Mouse (Mus musculus): ENCODE data around the gene Ttll11.

The Ttll11 gene

DNA sequence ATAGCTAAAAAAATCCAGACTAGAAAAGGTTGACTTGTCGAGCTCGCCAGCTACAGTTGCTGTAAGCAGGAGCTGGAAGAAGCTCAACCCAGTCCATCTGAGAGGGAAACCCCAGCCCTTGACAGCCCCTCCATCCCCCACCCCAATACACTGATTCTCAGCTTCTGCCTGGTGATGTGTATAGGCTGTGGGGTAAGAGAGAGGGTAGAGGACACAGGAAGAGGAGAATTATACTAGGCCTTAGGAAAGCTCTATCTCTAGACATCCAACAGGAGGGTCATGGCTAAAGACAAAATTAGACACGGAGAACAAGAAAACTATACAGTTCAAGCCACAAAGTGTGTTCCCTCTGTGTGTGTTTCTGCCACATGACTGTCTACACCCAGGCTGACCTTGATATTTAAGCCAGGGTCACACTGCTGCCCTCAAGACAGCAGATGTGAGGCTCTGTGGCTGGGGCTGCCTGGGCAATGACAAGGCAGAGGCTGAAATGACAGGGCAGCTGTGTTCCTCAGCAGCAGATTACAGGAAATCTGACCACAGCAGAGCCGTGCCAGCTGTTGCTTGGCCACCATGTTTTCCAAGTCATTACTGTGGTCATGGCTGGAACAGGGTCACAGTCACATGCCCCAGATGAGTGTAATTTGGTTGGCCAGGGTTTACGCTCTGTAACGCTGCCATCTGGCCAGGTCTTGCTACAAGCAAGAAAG lies 81.1 kb downstream of the Ttll11 start:
- peak; percentile 59 for DNase-seq

- no peak for DNase-seq
Observed at GRCm38 (mm10) chr2:35897125-35897524, 82.6 kb downstream of the Ttll11 start.

DNA sequence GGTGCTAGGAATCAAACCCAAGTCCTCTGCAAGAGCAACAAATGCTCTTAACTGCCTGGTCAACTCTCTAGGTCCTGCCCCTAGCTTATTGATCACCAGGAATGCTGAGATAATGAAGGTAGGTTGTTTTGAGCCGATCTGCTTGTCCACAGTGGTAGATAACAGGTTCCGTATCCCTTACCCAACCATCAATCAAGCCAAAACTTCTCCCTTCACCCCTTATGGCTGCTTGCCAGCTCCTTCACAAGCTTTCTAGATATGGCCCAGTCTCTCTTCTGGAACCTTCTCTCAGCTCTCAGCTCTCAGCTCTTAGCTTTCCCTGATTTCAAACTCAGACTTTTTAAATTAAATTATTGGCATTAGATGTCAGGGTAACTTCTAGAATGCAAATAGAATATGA lies 85.2 kb downstream of the Ttll11 start:
- no peak for DNase-seq

GRCm38 (mm10) chr2:35890635-35891034 lies 89.1 kb downstream of the Ttll11 start:
- DNase-seq: no peak

DNA sequence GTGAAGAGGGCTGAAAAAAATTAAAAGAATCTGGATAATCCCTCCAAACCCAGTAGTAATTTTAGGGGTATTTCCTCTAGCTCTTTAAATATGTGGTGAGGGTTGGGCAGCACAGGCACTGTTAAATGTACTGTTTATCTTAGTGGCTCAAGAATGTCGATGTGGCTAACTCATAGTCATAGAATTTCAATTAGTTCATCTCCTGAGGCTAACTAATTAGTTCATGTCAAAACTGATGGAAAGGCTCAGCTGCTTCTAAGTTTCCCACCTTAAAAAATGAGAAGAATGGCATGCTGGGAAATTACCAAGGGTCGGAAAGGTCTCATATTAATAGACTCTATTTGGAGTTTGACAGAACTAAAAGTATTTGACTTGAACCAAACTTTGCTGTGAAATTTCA lies 89.9 kb downstream of the Ttll11 start:
- DNase-seq: no peak

DNA sequence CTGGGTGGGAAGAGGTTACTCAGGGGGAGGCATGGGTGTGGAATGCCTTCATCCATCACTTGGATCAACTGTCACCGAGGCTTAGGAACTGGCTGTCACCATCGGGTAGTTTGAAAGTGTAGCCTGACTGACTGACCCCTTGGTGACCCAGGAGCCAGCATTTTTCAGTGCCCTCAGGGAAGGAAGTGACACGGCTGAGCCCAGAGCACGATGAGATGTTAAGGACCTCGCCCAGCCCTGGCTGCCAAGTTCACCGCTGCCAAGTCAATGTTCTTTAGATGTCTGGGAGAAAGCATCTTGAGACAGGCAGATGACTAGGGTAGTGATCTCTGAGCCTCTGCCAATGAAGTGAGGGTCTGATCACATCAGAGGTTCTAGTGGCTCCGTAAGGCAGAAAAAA lies 95.4 kb downstream of the Ttll11 start:
- peak; percentile 67 for DNase-seq

DNA sequence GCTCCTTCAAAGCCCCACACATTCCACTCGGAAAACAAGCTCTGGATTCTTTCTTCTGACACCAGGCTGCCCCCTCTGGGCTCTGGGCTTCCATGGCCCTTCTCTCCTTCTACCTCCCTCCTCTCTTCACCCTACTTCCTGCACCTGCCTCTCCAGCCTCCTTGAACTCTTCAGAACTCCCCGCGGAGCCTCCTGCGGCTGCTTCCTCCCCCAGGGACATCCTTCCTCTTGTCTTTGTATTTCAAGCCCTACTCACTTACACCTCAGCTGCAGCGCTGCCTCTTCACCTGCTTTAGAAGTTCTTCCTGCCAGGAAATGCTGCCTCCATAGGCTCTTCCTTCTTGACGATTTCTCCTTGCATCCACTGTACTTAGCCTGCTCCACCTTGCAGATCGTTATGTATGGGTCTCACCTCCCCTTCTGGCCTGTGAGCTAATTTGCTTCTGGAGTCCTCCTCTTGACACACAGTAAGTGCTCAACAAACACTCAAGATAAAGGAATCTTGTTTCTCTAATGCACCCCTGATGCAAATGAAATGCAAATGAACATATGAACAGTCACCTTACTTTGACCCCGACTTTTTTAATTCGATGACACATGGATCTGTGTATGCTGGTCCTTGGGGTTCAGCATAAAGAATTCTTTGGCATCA lies 97.3 kb downstream of the Ttll11 start:
- no peak for DNase-seq

GRCm38 (mm10) chr2:35881896-35882295 lies 97.8 kb downstream of the Ttll11 start:
- DNase-seq: no peak

- DNase-seq: no peak
Observed at GRCm38 (mm10) chr2:35880362-35880761, 99.4 kb downstream of the Ttll11 start.

DNA sequence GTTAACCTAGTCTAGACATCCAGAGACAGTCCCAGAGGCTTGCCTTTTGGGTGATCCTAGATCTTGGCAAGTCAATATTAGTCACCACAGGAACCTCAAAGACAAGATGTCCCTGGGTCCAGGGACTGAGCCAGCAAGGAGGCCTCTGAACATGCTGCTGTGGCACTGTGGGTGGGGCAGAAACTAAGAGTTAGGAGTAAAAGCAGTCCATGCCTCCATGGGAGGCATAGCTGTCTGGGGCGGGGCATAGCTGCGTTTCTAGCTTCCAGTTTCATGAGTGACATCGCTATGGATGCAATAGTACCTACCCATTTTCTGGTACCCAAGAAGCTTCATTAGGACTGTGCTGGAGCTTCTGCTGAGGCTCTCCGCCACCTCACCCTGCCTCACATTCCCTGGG lies 99.8 kb downstream of the Ttll11 start:
- DNase-seq: no peak

GRCm38 (mm10) chr2:35878506-35878905 lies 101.2 kb downstream of the Ttll11 start:
- DNase-seq: no peak

- no peak for DNase-seq
Observed at GRCm38 (mm10) chr2:35875572-35875971, 104.1 kb downstream of the Ttll11 start.

DNA sequence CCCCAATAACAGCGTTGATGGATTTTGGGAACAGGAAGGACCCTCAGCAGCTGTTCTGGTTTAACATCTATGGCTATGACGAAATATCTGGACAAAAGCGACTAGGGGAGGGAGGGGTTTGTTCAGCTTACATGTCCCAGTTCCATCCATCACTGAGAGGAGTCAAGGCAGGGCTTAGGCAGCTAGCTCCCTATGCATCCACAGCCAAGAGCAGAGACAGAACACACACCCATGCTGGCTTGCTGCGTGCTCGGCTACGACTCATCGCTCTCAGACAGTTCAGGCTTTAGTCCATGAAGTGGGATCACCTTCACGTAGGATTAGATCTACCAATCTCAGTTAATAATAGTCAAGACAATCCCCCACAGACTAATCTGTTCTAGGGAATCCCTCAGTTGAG lies 105.3 kb downstream of the Ttll11 start:
- no peak for DNase-seq

DNA sequence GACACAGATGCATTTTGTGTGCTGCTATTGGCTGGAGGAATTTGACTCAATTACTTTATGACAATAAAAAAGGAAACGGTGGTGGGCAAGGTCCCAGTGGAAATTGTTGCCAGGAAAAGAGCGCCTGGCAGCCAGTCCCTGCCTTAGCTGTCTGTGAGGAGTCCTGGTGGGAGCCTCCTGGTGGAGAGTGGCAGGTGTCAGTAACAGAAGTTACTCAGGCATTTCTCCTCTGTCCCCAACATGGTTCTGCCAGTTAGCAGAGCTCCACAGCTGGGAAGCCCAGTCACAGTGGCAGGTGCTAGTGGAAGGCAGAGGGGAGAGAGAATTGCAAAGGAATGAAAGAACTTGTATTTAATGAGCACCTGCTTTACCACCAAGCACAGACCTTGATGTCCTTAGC lies 110.5 kb downstream of the Ttll11 start:
- DNase-seq: no peak

DNA sequence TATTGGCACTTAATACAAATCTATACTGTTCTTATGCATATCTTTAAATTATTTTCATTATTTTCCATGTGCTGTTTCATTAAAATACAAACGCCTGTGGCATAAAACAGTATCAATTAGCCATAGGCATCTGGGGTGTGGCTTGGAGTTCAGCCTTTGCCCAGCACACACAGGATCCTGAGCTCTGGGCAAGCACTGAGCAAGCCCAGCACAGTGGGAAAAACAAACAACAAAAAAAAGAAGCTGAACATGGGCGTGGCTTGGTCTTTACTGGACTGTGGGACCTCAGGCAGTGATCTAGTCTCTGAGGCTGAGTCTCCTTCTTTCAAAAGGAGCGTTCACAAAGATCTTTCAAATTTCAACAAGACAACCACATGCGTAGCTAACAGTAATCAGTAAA lies 116.4 kb downstream of the Ttll11 start:
- no peak for DNase-seq

- no peak for DNase-seq
Observed at GRCm38 (mm10) chr2:35861185-35861584, 118.5 kb downstream of the Ttll11 start.

DNA sequence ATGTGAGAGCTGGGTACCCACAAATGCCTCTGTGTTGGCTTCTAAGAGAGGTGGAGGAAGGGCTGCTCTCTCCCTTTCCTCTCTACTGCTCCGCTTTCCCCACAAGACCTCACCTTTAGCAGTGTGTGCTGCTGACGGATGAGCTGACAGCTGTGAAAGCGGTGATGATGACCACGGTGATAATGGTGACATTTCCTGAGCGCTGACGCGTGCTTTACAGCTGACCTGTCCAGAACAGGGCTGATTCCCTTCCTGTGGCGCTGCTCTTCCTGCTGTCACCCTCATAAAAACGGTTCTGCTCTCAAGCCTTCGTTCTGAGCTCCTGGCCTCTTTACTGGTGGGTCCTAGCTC lies 119.3 kb downstream of the Ttll11 start:
- no peak for DNase-seq

- no peak for DNase-seq
Observed at GRCm38 (mm10) chr2:35859708-35860393, 119.9 kb downstream of the Ttll11 start.

DNA sequence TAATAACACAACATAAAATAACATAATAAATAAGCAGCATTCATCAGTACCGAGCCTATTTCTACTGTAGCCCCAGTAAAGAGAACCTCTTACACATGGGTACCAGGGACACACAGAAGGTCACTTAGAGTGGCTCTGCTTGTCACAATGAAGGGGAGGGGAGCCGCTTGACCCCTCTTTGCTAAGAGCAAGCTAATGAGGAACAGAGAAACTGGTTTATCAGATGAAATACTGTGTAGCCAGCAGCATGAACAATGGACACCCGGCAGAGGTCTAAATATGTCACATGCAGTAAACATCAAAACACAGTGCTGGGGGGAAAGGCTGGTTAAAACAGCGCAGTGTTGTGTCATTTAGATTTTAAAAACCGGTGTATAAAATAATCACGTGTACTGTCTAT lies 121.4 kb downstream of the Ttll11 start:
- no peak for DNase-seq

DNA sequence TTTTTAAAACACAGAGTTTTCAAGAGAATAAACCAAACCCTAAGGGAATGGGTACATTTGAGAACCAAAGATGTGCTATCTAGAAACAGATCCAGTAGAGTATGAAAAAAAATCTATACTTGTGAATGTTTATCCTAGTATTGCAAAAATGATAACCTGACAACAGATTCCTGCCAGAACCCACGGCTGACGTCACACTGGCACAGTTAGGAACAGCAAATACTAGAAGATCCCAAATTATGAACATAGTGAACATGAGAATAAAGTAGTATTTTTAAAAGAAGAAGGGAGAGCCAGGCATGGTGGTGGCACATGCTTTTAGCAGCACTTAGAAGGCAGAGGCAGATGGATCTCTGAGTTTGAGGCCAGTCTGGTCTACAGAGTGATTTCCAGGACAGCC lies 122.8 kb downstream of the Ttll11 start:
- no peak for DNase-seq

DNA sequence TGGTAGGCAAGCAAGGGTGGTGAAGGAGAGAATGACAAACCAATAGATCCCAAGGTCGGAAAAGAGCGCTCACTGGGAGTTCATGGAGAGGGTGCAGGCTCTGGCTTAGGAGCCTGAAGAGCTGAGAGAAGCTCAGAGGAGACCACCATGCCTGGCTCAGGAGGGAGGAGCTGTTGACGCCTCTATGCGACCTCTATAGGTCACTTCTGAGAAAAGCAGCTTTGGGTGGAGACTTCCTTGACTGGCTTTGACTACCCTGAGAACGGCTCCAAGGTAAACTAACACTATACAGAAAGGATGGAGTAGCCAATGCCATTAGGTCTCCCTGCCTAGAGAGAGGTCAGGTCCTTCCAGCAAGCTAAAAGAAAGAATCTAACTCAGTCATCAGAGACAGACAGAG lies 124.8 kb downstream of the Ttll11 start:
- peak; percentile 16 for DNase-seq

GRCm38 (mm10) chr2:35852971-35853370 lies 126.7 kb downstream of the Ttll11 start:
- no peak for DNase-seq

- no peak for DNase-seq
Observed at GRCm38 (mm10) chr2:35852164-35852509, 127.6 kb downstream of the Ttll11 start.

DNA sequence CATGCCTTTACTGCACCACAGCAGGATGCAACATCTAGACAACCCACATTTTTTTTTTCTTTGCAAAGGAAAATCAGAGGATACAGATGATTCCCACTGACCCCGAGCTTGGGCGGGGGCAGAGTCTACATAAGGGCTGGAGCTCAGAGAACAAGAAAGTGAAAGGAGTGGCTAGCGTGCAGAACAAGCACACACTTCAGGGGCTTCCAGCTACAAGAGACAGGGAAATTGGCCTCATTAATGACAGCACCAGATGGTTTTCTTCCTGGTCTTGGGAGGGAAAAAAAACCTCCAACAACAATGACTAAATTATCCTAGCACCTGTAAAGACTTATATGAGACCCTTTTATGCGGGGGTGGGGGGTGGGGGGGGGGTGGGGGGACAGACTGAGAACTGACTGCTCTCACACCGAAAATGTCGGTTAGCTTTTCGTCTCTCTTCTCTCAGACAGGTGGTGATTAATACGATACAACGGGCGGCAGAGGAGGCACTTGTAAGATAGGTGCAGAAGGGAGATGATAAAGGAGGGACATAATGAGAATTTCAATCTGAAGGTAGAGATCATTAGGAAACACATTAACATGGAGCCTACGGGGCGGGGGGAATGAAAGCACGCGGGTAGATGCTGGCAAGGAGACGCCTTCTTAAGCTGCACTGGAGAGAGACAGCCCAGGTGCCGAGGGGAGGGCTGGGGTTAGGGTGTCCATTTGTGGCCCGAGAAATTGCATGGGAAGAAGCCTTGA lies 128.1 kb downstream of the Ttll11 start:
- DNase-seq: no peak
